8 mouse cellular contexts compared by ENCODE assay signal in the genomic region with DNA sequence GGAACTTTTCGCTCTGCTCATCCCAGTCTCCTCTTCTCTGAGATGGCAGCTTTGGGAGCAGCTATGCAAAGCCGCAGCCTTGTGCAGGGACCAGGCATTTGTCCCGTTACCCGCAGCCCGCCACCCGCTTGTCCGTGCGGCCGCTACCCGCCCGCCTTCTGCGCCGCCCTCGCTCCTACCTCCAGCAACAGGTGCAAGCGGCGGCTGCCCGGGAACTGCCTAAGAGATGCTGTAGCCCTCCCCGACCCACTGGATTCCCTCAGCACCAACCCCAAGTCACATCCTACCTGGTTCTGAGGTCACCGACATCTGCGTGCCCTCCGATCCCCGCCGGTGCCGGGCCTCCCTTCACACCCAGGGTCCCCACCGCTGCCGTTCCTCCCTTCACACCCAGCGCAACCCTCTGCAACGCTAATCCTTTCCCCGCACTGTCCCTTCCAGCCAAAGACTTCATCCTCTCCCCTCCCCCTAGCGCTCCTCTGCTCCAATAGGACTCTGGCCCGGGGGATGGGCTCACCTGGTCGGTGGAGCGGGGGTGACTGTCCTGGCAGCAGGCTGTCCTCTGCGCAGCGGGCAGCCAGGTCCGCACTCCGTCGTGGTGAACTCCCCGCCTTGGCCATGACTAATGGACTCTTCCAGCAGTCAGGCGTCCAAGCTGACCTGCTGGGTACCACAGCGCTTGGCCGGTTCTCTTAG. TPM values are rescaled to one million over a fixed set of nuclear protein-coding genes. Genes with fewer than 3 reads are reported as not detected.
DNase-seq lines count a peak whose midpoint lies in the region; ATAC-seq and TF ChIP-seq lines count a peak whose summit lies in the region.

A gene (minus strand): TSS at position 435 of the 696 bp plus-strand sequence.

- no peak for TF ChIP-seq EP300 in lung, postnatal 0 days (IDR thresholded peaks at IDR 0.05)

- WGBS in forebrain, postnatal 0 days: 1% methylated on average over 42 of the region's 42 CpGs
- WGBS in hindbrain, embryonic 12.5 days: under 1% methylated on average over 42 of the region's 42 CpGs
- WGBS in lung, postnatal 0 days: 1% methylated on average over 42 of the region's 42 CpGs

- ATAC-seq in forebrain, postnatal 0 days: peak; percentile 98
- ATAC-seq in hindbrain, embryonic 12.5 days (ENCODE audit: low FRiP score): peak; percentile 97
- ATAC-seq in lung, postnatal 0 days: peak; percentile 99

- H3K27me3 ChIP-seq in forebrain, postnatal 0 days (ENCODE audit: insufficient read depth, low read length): no peaks in the 10 kb centered on the region
- no peaks in the 10 kb centered on the region for H3K27me3 ChIP-seq in hindbrain, embryonic 12.5 days
- H3K27me3 ChIP-seq in lung, postnatal 0 days (replicated peaks; ENCODE audit: insufficient read depth, low read length): peaks cover 4% of the 10 kb centered on the region; the same call in 1 of the 2 replicates

- peak within 1 kb of the TSS; percentile 54 for H3K9ac ChIP-seq in forebrain, postnatal 0 days
- H3K9ac ChIP-seq in hindbrain, embryonic 12.5 days: peak within 1 kb of the TSS; percentile 73
- H3K9ac ChIP-seq in lung, postnatal 0 days (replicated peaks; ENCODE audit: low read depth): no peak within 1 kb of the TSS

- H3K9me3 ChIP-seq in forebrain, postnatal 0 days (ENCODE audit: low read length): no peaks in the 10 kb centered on the region
- H3K9me3 ChIP-seq in hindbrain, embryonic 12.5 days (replicated peaks): no peaks in the 10 kb centered on the region
- H3K9me3 ChIP-seq in lung, postnatal 0 days (ENCODE audit: low read length): no peaks in the 10 kb centered on the region

- no peak for TF ChIP-seq CTCF in forebrain, postnatal 0 days (IDR thresholded peaks at IDR 0.05; ENCODE audit: low read depth)
- no peak for TF ChIP-seq CTCF in lung, postnatal 0 days (IDR thresholded peaks at IDR 0.05)

- H3K27ac ChIP-seq in forebrain, postnatal 0 days (ENCODE audit: low read depth, low read length): no peak within 1 kb of the TSS
- peak within 1 kb of the TSS; percentile 55 for H3K27ac ChIP-seq in hindbrain, embryonic 12.5 days
- H3K27ac ChIP-seq in lung, postnatal 0 days (ENCODE audit: low read length): no peak within 1 kb of the TSS

- no peaks in the 10 kb centered on the region for H3K36me3 ChIP-seq in forebrain, postnatal 0 days (ENCODE audit: insufficient read depth)
- H3K36me3 ChIP-seq in hindbrain, embryonic 12.5 days: no peaks in the 10 kb centered on the region
- no peaks in the 10 kb centered on the region for H3K36me3 ChIP-seq in lung, postnatal 0 days (ENCODE audit: insufficient read depth, low read length)

- peak within 1 kb of the TSS; percentile 56 for H3K4me3 ChIP-seq in forebrain, postnatal 0 days (ENCODE audit: low read depth, low read length)
- peak within 1 kb of the TSS; percentile 66 for H3K4me3 ChIP-seq in hindbrain, embryonic 12.5 days
- peak within 1 kb of the TSS; percentile 14; the same call in 1 of the 2 replicates for H3K4me3 ChIP-seq in lung, postnatal 0 days (ENCODE audit: low read depth, low read length)

- H3K4me2 ChIP-seq in forebrain, postnatal 0 days (ENCODE audit: low read depth): peak within 1 kb of the TSS; percentile 99
- H3K4me2 ChIP-seq in hindbrain, embryonic 12.5 days (replicated peaks): peak within 1 kb of the TSS; percentile 86
- peak within 1 kb of the TSS; percentile 38 for H3K4me2 ChIP-seq in lung, postnatal 0 days (replicated peaks; ENCODE audit: low read depth, low read length)

- H3K4me1 ChIP-seq in forebrain, postnatal 0 days (ENCODE audit: insufficient read depth): 0 out of 2 replicates have a peak, but pooled peaks cover 1% of the 10 kb centered on the region
- peaks cover 27% of the 10 kb centered on the region for H3K4me1 ChIP-seq in hindbrain, embryonic 12.5 days
- H3K4me1 ChIP-seq in lung, postnatal 0 days (ENCODE audit: insufficient read depth, low read depth, low read length): no peaks in the 10 kb centered on the region

- peak; percentile 72 for DNase-seq in MN1 (ENCODE audit: low spot score)
- DNase-seq in cerebellum, adult 9-10 months: peak; percentile 80
- peak; percentile 78 for DNase-seq in forebrain, postnatal 0 days
- peak; percentile 33 to 45 for DNase-seq in layer of hippocampus, postnatal 36 days
- peak; percentile 84 for DNase-seq in lung, postnatal 0 days (ENCODE audit: low spot score)
- peak; percentile 98 for DNase-seq in retina, adult 2 months (ENCODE audit: low read depth, low spot score)
- no peak for DNase-seq in c-Kit-positive CD71-positive TER-119-positive erythroid progenitor cells, embryonic 14.5 days (ENCODE audit: low spot score)

RNA-seq across cellular contexts. Expression of the gene that starts here (rescaled TPM):
- total RNA-seq in forebrain, postnatal 0 days (2014; rRNA removed): 10.2 and 13.5 TPM in 2 replicates
- polyA plus RNA-seq in forebrain, postnatal 0 days (2015; fragmentation: Nextera tagmentation; extraction: Ambion mirVana): 3.9 and 6.1 TPM in 2 replicates
- polyA plus RNA-seq in hindbrain, embryonic 12.5 days (2016; fragmentation: Nextera tagmentation; extraction: Ambion mirVana): 28.5 and 35.7 TPM in 2 replicates
- 1 to 10 TPM; 2.9 to 3.2 TPM for total RNA-seq in layer of hippocampus, postnatal 36 days (2021)
- 2.0 and 2.2 TPM in 2 replicates for polyA plus RNA-seq in lung, postnatal 0 days (2015; fragmentation: Nextera tagmentation; extraction: Ambion mirVana)

Comparison
In these comparisons a context has a peak if more than half of its experiments do, and no peak if none do; other contexts are left out.
1. H3K4me2 ChIP-seq: peak in every context shown above with its lines; median percentile 99 in forebrain, postnatal 0 days; 86 in hindbrain, embryonic 12.5 days; 38 in lung, postnatal 0 days.
2. H3K4me3 ChIP-seq: peak in every context shown above with its lines; median percentile 66 in hindbrain, embryonic 12.5 days; 56 in forebrain, postnatal 0 days; 14 in lung, postnatal 0 days.